Mouse (Mus musculus): Measurements from ENCODE around the gene Hmcn2.

- TF ChIP-seq USF1 (IDR thresholded peaks at IDR 0.05; ENCODE audit: low read depth) (no peak), MYOD1 (IDR thresholded peaks at IDR 0.05; ENCODE audit: control insufficient read depth, insufficient read length, low read depth) (no peak), MAX (IDR thresholded peaks at IDR 0.05) (no peak), CTCF (IDR thresholded peaks at IDR 0.05; ENCODE audit: control insufficient read depth, insufficient read depth, insufficient read length) (no peak)
Measured at GRCm38 (mm10) chr2:31449902-31450301, 135.7 kb downstream of the Hmcn2 start.

All from C2C12 (cell line).